Mouse (Mus musculus) limb, embryonic 12.5 days (tissue): Measurements from ENCODE around the gene Clcn2. TPM values are rescaled to one million over a fixed set of nuclear protein-coding genes. Genes with fewer than 3 reads are reported as not detected.

Experiments
- ATAC-seq: fragments of 200-750 bp; cut with Nextera tagmentation; 2 replicates; pipeline ENCODE4 v1.8.0; 2017; ENCODE audit warnings: low read depth, moderate TSS enrichment; ENCODE audit not compliant: insufficient number of reproducible peaks, insufficient read depth, low FRiP score, low TSS enrichment
- H3K27ac ChIP-seq: fragments of 300-500 bp; sonication (generic); 2 replicates; pipeline ENCODE4 v1.5.1; 2016; ENCODE audit warnings: mild to moderate bottlenecking, moderate library complexity
- H3K27me3 ChIP-seq: fragments of 300-500 bp; sonication (generic); 2 replicates; pipeline ENCODE4 v1.6.1; 2016; ENCODE audit warnings: mild to moderate bottlenecking, moderate library complexity
- H3K36me3 ChIP-seq: fragments of 300-500 bp; sonication (generic); 2 replicates; pipeline ENCODE4 v1.6.1; 2016; ENCODE audit warnings: mild to moderate bottlenecking, moderate library complexity
- H3K4me1 ChIP-seq: fragments of 300-500 bp; sonication (generic); replicated peaks from 2 replicates; pipeline ENCODE4 v1.6.1; 2016
- H3K4me2 ChIP-seq: fragments of 300-500 bp; sonication (generic); 2 replicates; pipeline ENCODE4 v1.6.1; 2016; ENCODE audit warnings: mild to moderate bottlenecking, moderate library complexity
- H3K4me3 ChIP-seq: fragments of 300-500 bp; sonication (generic); replicated peaks from 2 replicates; pipeline ENCODE4 v1.5.1; 2016; ENCODE audit warnings: mild to moderate bottlenecking
- H3K9ac ChIP-seq: fragments of 300-500 bp; sonication (generic); replicated peaks from 2 replicates; pipeline ENCODE4 v1.6.1; 2016; ENCODE audit warnings: mild to moderate bottlenecking, moderate library complexity
- H3K9me3 ChIP-seq: fragments of 300-500 bp; sonication (generic); 2 replicates; pipeline ENCODE4 v1.6.1; 2016; ENCODE audit warnings: mild to moderate bottlenecking, moderate library complexity
- WGBS: fragments of 180-500 bp; shearing (Covaris S2); methylation state at CpG from one replicate; pipeline ENCODE4 v1.1.7; 2016; 5-methylcytosine and 5-hydroxymethylcytosine counted together
- polyA plus RNA-seq: library from polyadenylated mRNA; unstranded; fragments of >200 nt; fragmentation: Nextera tagmentation; extraction: Ambion mirVana; gene quantifications from 2 replicates; pipeline ENCODE4 v1.2.1, GENCODE M21; 2016

Gene Clcn2
- polyA plus RNA-seq: 31.1 and 31.9 TPM in 2 replicates

GRCm38 (mm10) chr16:20717181-20717977 is at the start of gene Clcn2, which contains the start of gene Polr2h:
Gene Clcn2 (minus strand): TSS chr16:20717746.
Gene Polr2h (plus strand): TSS chr16:20717665.
- peaks cover 41% of the 10 kb centered on the region for H3K36me3 ChIP-seq
- peak within 1 kb of the TSS; percentile 88 for H3K4me2 ChIP-seq
- peaks cover 35% of the 10 kb centered on the region for H3K4me1 ChIP-seq
- peak within 1 kb of the TSS; percentile 97 for H3K27ac ChIP-seq
- H3K9ac ChIP-seq: peak within 1 kb of the TSS; percentile 80
- peak within 1 kb of the TSS; percentile 66 for H3K4me3 ChIP-seq
- no peaks in the 10 kb centered on the region for H3K9me3 ChIP-seq
- no peaks in the 10 kb centered on the region for H3K27me3 ChIP-seq
- ATAC-seq: peak; percentile 67
- under 1% methylated on average over 62 of the region's 62 CpGs for WGBS

GRCm38 (mm10) chr16:20765244-20765643 is 47.7 kb upstream of the Clcn2 start:
- Histone ChIP-seq H3K9ac (no peak overlapping the region), H3K4me2 (no peak overlapping the region), H3K36me3 (no peaks in the 10 kb centered on the region), H3K9me3 (no peaks in the 10 kb centered on the region), H3K4me3 (no peak overlapping the region), H3K4me1 (no peaks in the 10 kb centered on the region), H3K27me3 (no peaks in the 10 kb centered on the region), H3K27ac (no peak overlapping the region)
- 52% methylated on average over 9 of the region's 9 CpGs for WGBS
- ATAC-seq: no peak

GRCm38 (mm10) chr16:20761681-20762080 is 44.1 kb upstream of the Clcn2 start:
- no peak for ATAC-seq

GRCm38 (mm10) chr16:20757385-20757784 is 39.8 kb upstream of the Clcn2 start:
- no peak overlapping the region for H3K4me2 ChIP-seq
- no peaks in the 10 kb centered on the region for H3K36me3 ChIP-seq
- ATAC-seq: no peak
- H3K27ac ChIP-seq: no peak overlapping the region
- no peaks in the 10 kb centered on the region for H3K27me3 ChIP-seq
- H3K9me3 ChIP-seq: no peaks in the 10 kb centered on the region
- no peak overlapping the region for H3K9ac ChIP-seq
- no peak overlapping the region for H3K4me3 ChIP-seq
- WGBS: 63% methylated on average over 1 of the region's 1 CpGs
- no peaks in the 10 kb centered on the region for H3K4me1 ChIP-seq

More at GRCm38 (mm10) chr16:20761681-20762080, 44.1 kb upstream of the Clcn2 start:
- Histone ChIP-seq H3K4me1 (no peaks in the 10 kb centered on the region), H3K4me3 (no peak overlapping the region), H3K9ac (no peak overlapping the region), H3K36me3 (no peaks in the 10 kb centered on the region), H3K27me3 (no peaks in the 10 kb centered on the region), H3K27ac (no peak overlapping the region), H3K9me3 (no peaks in the 10 kb centered on the region), H3K4me2 (no peak overlapping the region)
- 5% methylated on average over 3 of the region's 3 CpGs for WGBS

- no peak for ATAC-seq
- WGBS: 97% methylated on average over 5 of the region's 5 CpGs
- no peaks in the 10 kb centered on the region for H3K9me3 ChIP-seq
- H3K4me2 ChIP-seq: no peak overlapping the region
- H3K4me1 ChIP-seq: no peaks in the 10 kb centered on the region
- H3K9ac ChIP-seq: no peak overlapping the region
- H3K27ac ChIP-seq: no peak overlapping the region
- H3K4me3 ChIP-seq: no peak overlapping the region
- no peaks in the 10 kb centered on the region for H3K36me3 ChIP-seq
- H3K27me3 ChIP-seq: no peaks in the 10 kb centered on the region
Measured at GRCm38 (mm10) chr16:20756052-20756451, 38.5 kb upstream of the Clcn2 start.

- no peak overlapping the region for H3K4me3 ChIP-seq
- peaks cover 3% of the 10 kb centered on the region; the same call in 1 of the 2 replicates for H3K27me3 ChIP-seq
- ATAC-seq: no peak
- H3K4me2 ChIP-seq: peak overlapping the region; percentile 23; the same call in 1 of the 2 replicates
- H3K9me3 ChIP-seq: no peaks in the 10 kb centered on the region
- no peak overlapping the region for H3K9ac ChIP-seq
- H3K27ac ChIP-seq: no peak overlapping the region; the same call in 1 of the 2 replicates
- no peaks in the 10 kb centered on the region for H3K36me3 ChIP-seq
- H3K4me1 ChIP-seq: peaks cover 9% of the 10 kb centered on the region
- 27% methylated on average over 8 of the region's 8 CpGs for WGBS
Measured at GRCm38 (mm10) chr16:20750518-20750917, 33.0 kb upstream of the Clcn2 start.

- no peak overlapping the region for H3K9ac ChIP-seq
- ATAC-seq: no peak
- H3K9me3 ChIP-seq: no peaks in the 10 kb centered on the region
- no peak overlapping the region for H3K4me3 ChIP-seq
- 0 out of 2 replicates have a peak, but pooled peaks cover 4% of the 10 kb centered on the region for H3K36me3 ChIP-seq
- H3K4me1 ChIP-seq: peaks cover 9% of the 10 kb centered on the region
- no peak overlapping the region for H3K27ac ChIP-seq
- 82% methylated on average over 6 of the region's 6 CpGs for WGBS
- peaks cover 3% of the 10 kb centered on the region; the same call in 1 of the 2 replicates for H3K27me3 ChIP-seq
- no peak overlapping the region for H3K4me2 ChIP-seq
Measured at GRCm38 (mm10) chr16:20746641-20747040, 29.1 kb upstream of the Clcn2 start.

- Histone ChIP-seq H3K4me3 (no peak overlapping the region), H3K4me1 (no peaks in the 10 kb centered on the region), H3K27me3 (peaks cover 31% of the 10 kb centered on the region), H3K9me3 (no peaks in the 10 kb centered on the region), H3K36me3 (peaks cover 16% of the 10 kb centered on the region; the same call in 1 of the 2 replicates), H3K27ac (no peak overlapping the region), H3K4me2 (no peak overlapping the region), H3K9ac (no peak overlapping the region)
- WGBS: 94% methylated on average over 9 of the region's 9 CpGs
- 0 out of 2 replicates have a peak, but pooled peaks have one; percentile 9 for ATAC-seq
Measured at GRCm38 (mm10) chr16:20739845-20740244, 22.3 kb upstream of the Clcn2 start.

- no peaks in the 10 kb centered on the region for H3K9me3 ChIP-seq
- no peak overlapping the region for H3K4me3 ChIP-seq
- no peak overlapping the region for H3K9ac ChIP-seq
- ATAC-seq: no peak
- peaks cover 24% of the 10 kb centered on the region for H3K4me1 ChIP-seq
- no peak overlapping the region for H3K4me2 ChIP-seq
- 86% methylated on average over 5 of the region's 5 CpGs for WGBS
- H3K27ac ChIP-seq: no peak overlapping the region
- H3K36me3 ChIP-seq: peaks cover 14% of the 10 kb centered on the region; the same call in 1 of the 2 replicates
- peaks cover 55% of the 10 kb centered on the region for H3K27me3 ChIP-seq
Measured at GRCm38 (mm10) chr16:20736823-20737222, 19.3 kb upstream of the Clcn2 start.

GRCm38 (mm10) chr16:20736168-20736567 is 18.6 kb upstream of the Clcn2 start:
- H3K9ac ChIP-seq: no peak overlapping the region
- peaks cover 61% of the 10 kb centered on the region for H3K27me3 ChIP-seq
- WGBS: 91% methylated on average over 7 of the region's 7 CpGs
- no peak overlapping the region for H3K4me3 ChIP-seq
- no peak overlapping the region for H3K27ac ChIP-seq
- peaks cover 12% of the 10 kb centered on the region; the same call in 1 of the 2 replicates for H3K36me3 ChIP-seq
- ATAC-seq: no peak
- H3K4me1 ChIP-seq: peaks cover 24% of the 10 kb centered on the region
- H3K4me2 ChIP-seq: no peak overlapping the region
- no peaks in the 10 kb centered on the region for H3K9me3 ChIP-seq

GRCm38 (mm10) chr16:20735651-20736050 is 18.1 kb upstream of the Clcn2 start:
- Histone ChIP-seq H3K9me3 (no peaks in the 10 kb centered on the region), H3K4me1 (peaks cover 24% of the 10 kb centered on the region), H3K4me3 (no peak overlapping the region), H3K9ac (no peak overlapping the region), H3K36me3 (peaks cover 12% of the 10 kb centered on the region; the same call in 1 of the 2 replicates), H3K4me2 (no peak overlapping the region), H3K27ac (no peak overlapping the region), H3K27me3 (peaks cover 61% of the 10 kb centered on the region)
- ATAC-seq: no peak
- WGBS: 72% methylated on average over 5 of the region's 5 CpGs
